Mouse (Mus musculus): Measurements from ENCODE around the gene Foxred2. TPM values are rescaled to one million over a fixed set of nuclear protein-coding genes. Genes with fewer than 3 reads are reported as not detected.
A peak's percentile ranks its signal among the peaks of the same experiment; 100 is the strongest.

Gene Foxred2
- polyA plus RNA-seq, 1 experiment: 4.8 TPM

DNA sequence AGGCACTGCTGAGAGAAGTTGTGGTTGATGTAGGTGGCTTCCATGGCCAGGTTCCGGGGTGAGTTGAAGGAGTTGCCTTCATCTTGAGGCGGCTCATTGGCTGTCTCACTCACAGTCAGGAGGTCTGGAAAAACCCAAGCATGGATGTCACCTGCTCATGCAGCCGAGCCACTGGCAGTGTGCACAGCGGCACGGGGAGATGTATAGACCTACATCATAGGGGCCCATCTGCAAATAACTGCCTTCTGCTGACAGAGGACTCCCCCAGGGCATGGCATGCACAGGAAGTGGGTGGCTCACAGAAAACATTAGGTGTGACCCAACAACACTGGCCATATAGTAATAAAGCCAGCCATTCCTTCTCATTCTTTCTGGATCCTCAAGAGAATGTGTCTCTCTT is 5.9 kb upstream of the Foxred2 start:
- Histone ChIP-seq H3K36me3 (ENCODE audit: control insufficient read depth, insufficient read depth) (peaks cover 90% of the 10 kb centered on the region), H3K27me3 (ENCODE audit: control insufficient read depth, insufficient read depth, insufficient read length) (no peaks in the 10 kb centered on the region), H3K4me2 (ENCODE audit: low read depth) (no peak overlapping the region), H3ac (ENCODE audit: control insufficient read depth, insufficient read length) (no peak overlapping the region), H3K4me3 (no peak overlapping the region), H3K79me2 (ENCODE audit: control insufficient read depth, insufficient read depth) (no peaks in the 10 kb centered on the region)
- TF ChIP-seq POLR2AphosphoS2 (IDR thresholded peaks at IDR 0.05; ENCODE audit: insufficient read length, low read depth) (no peak), SRF (IDR thresholded peaks at IDR 0.05; ENCODE audit: control insufficient read depth, insufficient read length, low read depth) (no peak)

DNA sequence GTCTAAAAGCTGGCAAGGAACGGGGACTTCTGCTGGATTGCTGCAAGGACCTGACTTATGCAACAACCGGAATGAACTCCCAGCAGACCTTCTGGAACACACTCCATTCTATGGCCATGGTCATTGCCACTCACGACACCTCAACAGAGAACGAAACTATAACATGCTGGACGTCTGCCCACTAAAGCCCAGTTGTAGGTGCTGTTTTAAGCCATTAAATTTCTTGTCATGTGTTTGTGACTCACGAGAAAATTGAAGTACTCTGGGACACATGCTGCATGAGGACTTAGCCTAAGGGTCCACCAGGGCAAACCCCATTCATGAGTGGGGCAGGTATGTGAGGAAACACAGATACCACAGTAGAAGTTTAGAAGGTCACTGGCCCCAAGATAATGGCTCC is 4.2 kb upstream of the Foxred2 start:
- H3K4me2 ChIP-seq (ENCODE audit: low read depth): no peak overlapping the region
- TF ChIP-seq POLR2AphosphoS2 (IDR thresholded peaks at IDR 0.05; ENCODE audit: insufficient read length, low read depth): no peak
- no peak for TF ChIP-seq REST (IDR thresholded peaks at IDR 0.05; ENCODE audit: insufficient read depth, insufficient read length)
- no peak for TF ChIP-seq E2F4 (IDR thresholded peaks at IDR 0.05; ENCODE audit: insufficient read depth)
- TF ChIP-seq SRF (IDR thresholded peaks at IDR 0.05; ENCODE audit: control insufficient read depth, insufficient read length, low read depth): no peak
- TF ChIP-seq MAX (IDR thresholded peaks at IDR 0.05; ENCODE audit: low read depth): no peak
- TF ChIP-seq MYOD1 (IDR thresholded peaks at IDR 0.05; ENCODE audit: control insufficient read depth in 1 of 3, insufficient read length in 2 of 3, low read depth in 2 of 3): no peak
- TF ChIP-seq TCF12 (IDR thresholded peaks at IDR 0.05; ENCODE audit: insufficient read depth, poor library complexity, severe bottlenecking): no peak
- TF ChIP-seq MYOG (IDR thresholded peaks at IDR 0.05; ENCODE audit: control insufficient read depth in 1 of 3, insufficient read depth in 1 of 3, insufficient read length in 2 of 3, low read depth in 2 of 3): no peak
- no peak overlapping the region for H3ac ChIP-seq (ENCODE audit: control insufficient read depth, insufficient read length)
- peaks cover 72% of the 10 kb centered on the region for H3K36me3 ChIP-seq (ENCODE audit: control insufficient read depth, insufficient read depth)
- no peaks in the 10 kb centered on the region for H3K79me2 ChIP-seq (ENCODE audit: control insufficient read depth, insufficient read depth)
- H3K4me3 ChIP-seq: no peak overlapping the region
- H3K27me3 ChIP-seq (ENCODE audit: control insufficient read depth, insufficient read depth, insufficient read length): no peaks in the 10 kb centered on the region

DNA sequence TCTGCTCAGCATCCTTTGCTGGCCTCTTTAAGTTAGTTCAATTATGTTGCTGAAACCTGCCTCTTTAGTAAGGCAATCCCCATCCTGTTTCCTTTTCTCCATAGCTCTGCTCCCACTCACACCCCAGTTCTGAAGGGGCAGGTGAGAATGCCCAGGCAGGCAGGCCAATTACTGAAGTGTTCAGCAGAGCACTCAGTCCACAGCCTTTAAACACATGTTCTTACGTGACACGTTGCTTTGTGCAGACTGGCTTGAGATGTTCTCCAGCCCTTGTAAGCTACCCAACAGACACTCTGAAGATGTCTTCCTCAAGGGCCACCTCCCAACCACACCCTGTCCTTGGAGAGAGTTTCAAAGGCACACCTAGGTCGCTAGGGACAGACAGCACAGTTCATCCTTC is 1.5 kb upstream of the Foxred2 start:
- no peaks in the 10 kb centered on the region for H3K27me3 ChIP-seq (ENCODE audit: control insufficient read depth, insufficient read depth, insufficient read length)
- no peaks in the 10 kb centered on the region for H3K79me2 ChIP-seq (ENCODE audit: control insufficient read depth, insufficient read depth)
- TF ChIP-seq USF1 (IDR thresholded peaks at IDR 0.05; ENCODE audit: low read depth) (no peak), POLR2A (IDR thresholded peaks at IDR 0.05; ENCODE audit: insufficient read length, low read depth) (no peak), SRF (IDR thresholded peaks at IDR 0.05; ENCODE audit: control insufficient read depth, insufficient read length, low read depth) (no peak), MYOD1 (IDR thresholded peaks at IDR 0.05; ENCODE audit: control insufficient read depth in 1 of 3, insufficient read length in 2 of 3, low read depth in 2 of 3) (no peak), CEBPB (IDR thresholded peaks at IDR 0.05; ENCODE audit: insufficient read depth, poor library complexity, severe bottlenecking) (no peak), POLR2AphosphoS2 (IDR thresholded peaks at IDR 0.05; ENCODE audit: insufficient read length, low read depth) (peak; percentile 96), MAX (IDR thresholded peaks at IDR 0.05; ENCODE audit: low read depth) (no peak)
- H3K4me3 ChIP-seq: no peak overlapping the region
- peaks cover 46% of the 10 kb centered on the region for H3K36me3 ChIP-seq (ENCODE audit: control insufficient read depth, insufficient read depth)
- H3ac ChIP-seq (ENCODE audit: control insufficient read depth, insufficient read length): no peak overlapping the region
- H3K4me2 ChIP-seq (ENCODE audit: low read depth): no peak overlapping the region

DNA sequence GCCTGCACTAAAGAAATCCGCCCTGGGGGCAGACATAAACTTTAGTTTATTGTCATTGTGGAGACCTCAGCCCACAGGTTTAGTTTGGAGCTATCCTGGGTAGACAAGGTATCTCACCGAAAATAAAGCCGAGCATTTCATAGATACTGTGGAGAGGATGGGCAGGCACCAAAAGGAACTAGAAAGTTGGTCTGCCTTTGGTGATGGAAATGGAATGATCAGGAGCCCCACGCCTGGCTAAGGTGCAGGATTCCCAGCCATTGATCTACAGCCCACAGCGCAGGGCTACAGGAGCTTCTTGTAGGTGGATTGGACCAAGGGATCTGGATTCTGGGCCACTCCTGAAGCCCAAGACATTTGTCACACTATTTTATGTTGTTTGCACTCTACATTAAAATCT is 1.1 kb upstream of the Foxred2 start:
- Histone ChIP-seq H3K4me2 (ENCODE audit: low read depth) (no peak overlapping the region), H3K36me3 (ENCODE audit: control insufficient read depth, insufficient read depth) (peaks cover 41% of the 10 kb centered on the region)

DNA sequence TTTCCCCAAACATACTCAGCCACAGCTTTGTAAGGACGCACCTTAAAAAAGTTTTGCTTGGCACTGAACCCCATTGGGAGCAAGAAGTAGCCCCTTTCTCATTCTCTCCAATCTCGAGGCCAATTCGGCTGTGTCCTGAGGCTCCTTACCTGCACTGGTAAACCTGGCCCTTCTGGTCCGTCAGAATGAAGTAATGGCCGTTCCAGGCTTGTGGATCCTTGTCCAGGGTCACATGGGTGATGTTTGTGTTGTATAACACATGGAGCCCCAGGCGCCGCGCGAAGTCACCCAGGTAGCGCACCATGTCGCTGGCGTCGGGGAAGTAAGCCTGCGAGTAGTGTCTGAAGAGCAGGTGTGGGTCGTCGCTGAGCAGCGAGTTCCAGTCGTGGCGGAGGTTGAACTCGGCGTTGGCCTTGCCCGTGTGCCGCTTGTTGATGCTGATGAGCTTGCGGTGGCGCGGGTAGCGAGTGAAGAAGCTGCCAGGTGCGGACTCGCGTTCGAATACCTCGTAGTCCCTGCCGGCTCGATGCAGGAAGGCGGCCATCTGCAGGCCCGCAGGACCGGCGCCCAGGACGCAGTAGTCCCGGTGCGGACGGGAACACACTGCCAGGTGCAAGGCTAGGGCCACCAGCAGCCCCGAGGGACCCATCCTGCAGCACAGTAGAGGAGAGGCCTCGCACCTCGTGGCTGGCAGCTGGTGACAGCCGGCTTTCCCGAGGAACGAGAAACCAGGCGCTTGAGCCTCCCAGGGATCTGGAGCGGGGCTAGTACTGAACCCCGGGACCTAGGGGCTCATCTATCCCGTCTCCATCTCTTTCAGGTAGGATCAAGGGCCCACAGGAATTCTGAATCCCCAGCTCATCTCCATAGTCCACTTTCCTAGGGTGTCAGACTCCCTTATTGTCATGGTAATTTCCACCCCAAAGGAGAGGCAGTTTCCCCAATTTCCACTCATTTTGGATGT is 800 bp downstream of the Foxred2 start:
- no peaks in the 10 kb centered on the region for H3K27me3 ChIP-seq (ENCODE audit: control insufficient read depth, insufficient read depth, insufficient read length)
- H3ac ChIP-seq (ENCODE audit: control insufficient read depth, insufficient read length): peak overlapping the region; percentile 6
- H3K4me2 ChIP-seq (ENCODE audit: low read depth): peak overlapping the region; percentile 79
- no peak for TF ChIP-seq MAX (IDR thresholded peaks at IDR 0.05; ENCODE audit: low read depth)
- TF ChIP-seq MYOD1 (IDR thresholded peaks at IDR 0.05; ENCODE audit: control insufficient read depth in 1 of 3, insufficient read length in 2 of 3, low read depth in 2 of 3): no peak
- TF ChIP-seq POLR2A (IDR thresholded peaks at IDR 0.05; ENCODE audit: insufficient read length, low read depth): no peak
- no peak for TF ChIP-seq USF1 (IDR thresholded peaks at IDR 0.05; ENCODE audit: low read depth)
- no peak for TF ChIP-seq POLR2AphosphoS2 (IDR thresholded peaks at IDR 0.05; ENCODE audit: insufficient read length, low read depth)
- no peak for TF ChIP-seq SRF (IDR thresholded peaks at IDR 0.05; ENCODE audit: control insufficient read depth, insufficient read length, low read depth)
- peaks cover 23% of the 10 kb centered on the region for H3K36me3 ChIP-seq (ENCODE audit: control insufficient read depth, insufficient read depth)
- peak overlapping the region; percentile 14 for H3K4me3 ChIP-seq
- H3K79me2 ChIP-seq (ENCODE audit: control insufficient read depth, insufficient read depth): no peaks in the 10 kb centered on the region

More for the DNA sequence above, 1.1 kb upstream of the Foxred2 start:
- H3ac ChIP-seq (ENCODE audit: control insufficient read depth, insufficient read length): no peak overlapping the region
- no peaks in the 10 kb centered on the region for H3K27me3 ChIP-seq (ENCODE audit: control insufficient read depth, insufficient read depth, insufficient read length)
- TF ChIP-seq TCF12 (IDR thresholded peaks at IDR 0.05; ENCODE audit: insufficient read depth, poor library complexity, severe bottlenecking) (no peak), POLR2AphosphoS2 (IDR thresholded peaks at IDR 0.05; ENCODE audit: insufficient read length, low read depth) (peak; percentile 85), REST (IDR thresholded peaks at IDR 0.05; ENCODE audit: insufficient read depth, insufficient read length) (no peak), SRF (IDR thresholded peaks at IDR 0.05; ENCODE audit: control insufficient read depth, insufficient read length, low read depth) (no peak), TCF3 (IDR thresholded peaks at IDR 0.05; ENCODE audit: insufficient read length, low read depth) (no peak), CEBPB (IDR thresholded peaks at IDR 0.05; ENCODE audit: insufficient read depth, poor library complexity, severe bottlenecking) (no peak), MYOG (IDR thresholded peaks at IDR 0.05; ENCODE audit: control insufficient read depth in 1 of 3, insufficient read depth in 1 of 3, insufficient read length in 2 of 3, low read depth in 2 of 3) (no peak), USF1 (IDR thresholded peaks at IDR 0.05; ENCODE audit: low read depth) (no peak)
- H3K4me3 ChIP-seq: no peak overlapping the region
- H3K79me2 ChIP-seq (ENCODE audit: control insufficient read depth, insufficient read depth): no peaks in the 10 kb centered on the region
